Mouse (Mus musculus): ENCODE results near the gene Olfr446.

Gene Olfr446

GRCm38 (mm10) chr6:42921077-42921476, at the start of gene Olfr446:
Olfr446 (plus strand) TSS chr6:42921377.
- no peak for DNase-seq (ENCODE audit: low spot score in 2 of 2)

GRCm38 (mm10) chr6:42876323-42876722, 44.9 kb upstream of the Olfr446 start:
- DNase-seq (ENCODE audit: low spot score in 2 of 2) = no peak

GRCm38 (mm10) chr6:42890141-42890540, 31.0 kb upstream of the Olfr446 start, which contains the start of gene Olfr448:
Olfr448 (plus strand) TSS chr6:42890441.
- DNase-seq (ENCODE audit: low spot score in 2 of 2) = no peak

DNA sequence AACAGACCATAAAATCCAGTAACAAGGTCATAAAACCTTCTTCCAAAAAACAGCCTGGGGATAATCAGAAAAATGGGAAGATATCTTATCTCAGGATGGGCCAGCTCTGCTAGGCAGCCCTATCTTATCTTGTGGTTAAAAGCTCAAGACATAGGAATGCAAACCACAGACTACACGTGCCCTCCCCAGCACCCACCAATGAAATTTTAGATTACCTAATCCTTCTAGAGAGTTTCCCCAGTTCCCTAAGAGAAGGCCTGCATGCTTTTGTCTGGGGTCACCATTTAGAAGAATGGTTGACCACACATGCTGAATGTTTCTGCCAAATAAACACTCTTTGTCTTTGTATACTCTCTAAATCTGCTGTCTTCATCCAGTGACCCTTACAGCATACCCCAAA, 20.8 kb upstream of the Olfr446 start:
- no peak for DNase-seq (ENCODE audit: low spot score in 2 of 2)

DNA sequence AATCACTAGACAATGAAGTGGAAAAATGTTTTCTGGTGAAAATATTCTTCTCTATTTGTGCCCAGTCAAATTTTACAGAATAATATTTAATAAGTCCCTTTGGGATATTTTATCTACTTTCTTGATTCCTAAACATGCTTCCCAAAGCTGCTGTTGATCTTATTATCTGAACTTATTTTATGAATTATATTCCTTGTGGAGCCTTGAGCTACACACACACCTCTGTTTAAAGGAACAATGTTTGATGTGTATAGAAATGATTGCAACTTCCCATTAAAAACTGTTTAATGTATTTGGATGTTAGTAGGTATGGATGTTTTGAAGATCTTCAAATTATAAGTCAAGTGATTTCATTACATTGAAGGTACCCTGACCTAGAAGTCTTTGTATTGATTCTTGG, 12.6 kb upstream of the Olfr446 start, which contains the start of gene Olfr447:
Gene Olfr447 (plus strand): TSS at position 301 of the 400 bp plus-strand sequence.
- no peak for DNase-seq (ENCODE audit: low spot score in 2 of 2)

DNA sequence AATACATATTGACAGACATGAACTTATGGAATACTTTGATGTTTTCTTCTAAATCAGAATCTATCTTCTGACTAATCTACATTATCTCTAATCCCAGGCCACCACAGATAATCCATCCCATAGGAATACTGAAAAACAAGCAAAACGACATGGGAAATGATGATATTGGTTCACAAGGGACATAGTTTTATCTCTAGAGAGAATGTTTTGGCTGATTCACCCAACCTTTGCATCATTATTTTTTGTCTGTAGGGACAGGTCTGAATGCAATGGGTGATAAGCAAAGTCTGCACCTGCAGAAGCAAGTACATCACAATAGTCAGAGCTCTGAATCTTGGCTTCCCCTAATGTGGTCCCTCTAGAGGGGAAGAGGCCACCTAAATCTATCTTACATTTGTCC, 27.6 kb downstream of the Olfr446 start, which contains the start of gene Olfr444:
Gene Olfr444 (plus strand): TSS at position 301 of the 400 bp plus-strand sequence.
- DNase-seq (ENCODE audit: low spot score in 2 of 2) = no peak

- DNase-seq (ENCODE audit: low spot score in 2 of 2) = no peak
These were observed 59.2 kb downstream of the Olfr446 start for GRCm38 (mm10) chr6:42980377-42980776.
